Mouse (Mus musculus): ENCODE data around the gene Loxl1.

GRCm38 (mm10) chr9:58355262-58356050 lies 42.5 kb upstream of the Loxl1 start:
- TF ChIP-seq CTCF (IDR thresholded peaks at IDR 0.05; ENCODE audit: low read depth) (no peak), EP300 (IDR thresholded peaks at IDR 0.05; ENCODE audit: low read depth) (no peak)

All from liver, embryonic 14.5 days (tissue).